Mouse (Mus musculus) layer of hippocampus, adult 9-10 months (tissue): ENCODE results near the gene Sacm1l.

Experiments used
- DNase-seq: peaks from one replicate; pipeline ENCODE4 v3.0.0; 2022; ENCODE audit warnings: low spot score

The Sacm1l gene

GRCm38 (mm10) chr9:123577360-123578192 is 48.0 kb downstream of the Sacm1l start:
- no peak for DNase-seq

GRCm38 (mm10) chr9:123589240-123589910 is 59.8 kb downstream of the Sacm1l start:
- no peak for DNase-seq

- DNase-seq: no peak
These were observed 65.6 kb downstream of the Sacm1l start for GRCm38 (mm10) chr9:123595194-123595593.

- no peak for DNase-seq
These were observed 67.4 kb downstream of the Sacm1l start for GRCm38 (mm10) chr9:123596910-123597309.

GRCm38 (mm10) chr9:123597376-123597775 is 67.8 kb downstream of the Sacm1l start:
- DNase-seq: no peak

GRCm38 (mm10) chr9:123601529-123601928 is 72.0 kb downstream of the Sacm1l start:
- DNase-seq: no peak

GRCm38 (mm10) chr9:123620311-123621098 is 90.9 kb downstream of the Sacm1l start:
- no peak for DNase-seq

GRCm38 (mm10) chr9:123624741-123625140 is 95.2 kb downstream of the Sacm1l start:
- DNase-seq: no peak

GRCm38 (mm10) chr9:123625821-123626220 is 96.3 kb downstream of the Sacm1l start:
- no peak for DNase-seq

GRCm38 (mm10) chr9:123631666-123632065 is 102.1 kb downstream of the Sacm1l start:
- DNase-seq: no peak

GRCm38 (mm10) chr9:123632281-123632680 is 102.7 kb downstream of the Sacm1l start, which contains the start of gene Slc6a20b:
Gene Slc6a20b, minus strand, starts transcription at chr9:123632565.
- DNase-seq: no peak

- DNase-seq: no peak
These were observed 103.4 kb downstream of the Sacm1l start for GRCm38 (mm10) chr9:123632993-123633392.

- no peak for DNase-seq
These were observed 107.2 kb downstream of the Sacm1l start for GRCm38 (mm10) chr9:123636771-123637170.

GRCm38 (mm10) chr9:123638231-123638630 is 108.7 kb downstream of the Sacm1l start:
- DNase-seq: no peak

- DNase-seq: peak; percentile 4
These were observed 109.1 kb downstream of the Sacm1l start for GRCm38 (mm10) chr9:123638668-123639089.

- DNase-seq: no peak
These were observed 110.5 kb downstream of the Sacm1l start for GRCm38 (mm10) chr9:123640106-123640505.
